Mouse (Mus musculus): ENCODE results near the gene B4galt5.

B4galt5 gene

DNA sequence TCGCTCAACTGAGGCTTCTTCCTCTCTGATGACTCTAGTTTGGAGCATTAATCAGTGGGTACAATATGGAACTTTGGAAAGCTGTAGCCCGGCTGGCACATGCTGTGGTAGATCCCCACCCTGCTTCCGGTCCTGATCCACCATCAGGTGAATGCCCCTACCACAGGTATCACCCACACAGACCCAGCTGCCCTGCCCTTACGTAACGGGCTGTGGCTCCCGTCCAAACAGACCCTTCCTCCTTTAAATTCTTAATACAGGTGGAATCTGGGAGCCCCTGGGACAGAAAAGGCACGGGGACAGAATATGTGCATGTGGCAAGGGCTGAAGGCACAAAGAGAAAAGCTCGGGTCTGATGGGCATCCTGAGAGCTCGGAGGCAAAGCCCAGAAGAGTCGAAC is 73.1 kb downstream of the B4galt5 start:
- no peak for DNase-seq (ENCODE audit: low spot score)

GRCm38 (mm10) chr2:167274713-167275465 is 74.1 kb downstream of the B4galt5 start:
- no peak for DNase-seq (ENCODE audit: low spot score)

DNA sequence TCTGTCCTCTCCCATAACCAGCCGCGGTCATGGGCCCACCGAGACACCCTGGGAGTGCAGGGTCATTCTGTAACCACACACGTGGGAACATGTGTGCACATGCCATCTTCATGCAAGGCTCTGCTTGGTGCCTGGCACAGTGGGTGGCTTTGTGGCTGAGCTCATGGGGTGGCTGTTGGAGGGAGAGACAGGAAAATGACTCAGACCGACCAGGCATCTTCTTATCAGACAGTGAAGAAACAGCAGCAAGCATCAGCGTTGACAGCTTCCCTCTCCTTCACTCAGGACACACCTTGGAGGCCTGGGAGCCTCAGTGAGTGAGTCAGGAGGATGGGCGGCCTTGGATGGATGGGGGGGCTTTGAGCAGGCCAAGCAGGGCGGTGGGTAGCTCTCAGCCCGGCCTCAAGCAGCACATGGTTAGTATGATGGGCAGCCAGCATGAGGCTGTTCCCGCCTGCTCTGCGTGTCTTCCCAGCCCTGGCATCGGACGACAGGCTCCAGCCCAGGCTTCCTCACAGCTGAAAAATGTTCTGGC is 75.7 kb downstream of the B4galt5 start:
- DNase-seq (ENCODE audit: low spot score) = no peak

GRCm38 (mm10) chr2:167272706-167273105 is 76.3 kb downstream of the B4galt5 start:
- DNase-seq (ENCODE audit: low spot score) = no peak

DNA sequence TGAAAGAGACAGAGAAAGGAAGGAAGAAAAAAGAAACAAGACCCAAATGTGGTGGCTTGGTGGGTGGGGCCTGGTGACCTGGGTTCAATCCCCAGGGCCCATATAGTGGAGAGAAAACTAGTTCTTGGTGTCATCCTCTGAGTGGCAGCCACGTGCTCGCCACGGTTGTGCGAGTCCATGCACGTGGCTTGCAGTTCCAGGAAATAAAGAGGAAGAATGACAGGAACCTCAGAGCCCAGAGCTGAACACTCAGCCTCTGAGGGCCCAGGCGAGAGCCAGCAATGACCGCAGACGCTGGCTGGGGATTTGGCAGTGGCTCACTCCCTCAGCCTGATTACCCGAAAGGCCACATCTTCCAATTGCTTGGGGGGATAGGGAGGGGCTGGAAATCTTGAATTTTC is 77.9 kb downstream of the B4galt5 start:
- no peak for DNase-seq (ENCODE audit: low spot score)

DNA sequence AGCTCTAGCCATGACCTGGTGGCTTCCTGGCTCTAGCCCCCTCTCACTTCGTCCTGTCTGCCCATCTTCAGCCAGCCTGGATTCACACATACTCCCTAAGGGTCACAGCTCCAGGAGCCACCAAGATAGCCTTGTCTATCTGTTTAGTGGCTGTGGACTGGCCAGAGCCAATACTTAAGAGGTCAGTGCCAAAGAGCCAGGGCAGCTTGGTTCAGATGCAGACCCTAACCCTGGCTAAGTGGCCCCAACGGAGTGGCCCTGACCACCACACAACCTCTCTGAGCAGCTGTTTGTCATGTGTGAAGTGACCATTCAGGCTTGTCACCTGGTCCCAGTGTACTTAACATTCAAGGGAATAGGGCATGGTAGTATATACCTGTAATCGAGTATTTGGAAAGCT is 78.5 kb downstream of the B4galt5 start:
- no peak for DNase-seq (ENCODE audit: low spot score)

DNA sequence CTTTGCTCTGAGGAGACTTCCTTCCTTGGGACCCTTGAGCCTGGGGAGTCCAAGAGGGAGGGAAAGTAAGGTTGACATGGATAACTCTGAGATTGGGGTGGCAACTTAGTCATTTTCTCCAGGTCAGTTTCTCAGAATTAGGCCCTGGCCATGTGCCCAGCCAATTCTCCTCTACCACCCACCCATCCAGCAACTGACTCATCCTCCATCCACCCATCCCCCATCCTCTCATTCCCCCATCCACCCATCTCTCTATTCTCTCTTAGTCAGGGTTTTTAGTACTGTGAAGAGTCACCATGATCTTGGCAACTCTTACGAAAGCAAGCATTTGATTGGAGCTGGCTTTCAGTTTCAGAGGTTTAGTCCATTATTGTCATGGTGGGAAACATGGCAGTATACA is 80.3 kb downstream of the B4galt5 start:
- no peak for DNase-seq (ENCODE audit: low spot score)

DNA sequence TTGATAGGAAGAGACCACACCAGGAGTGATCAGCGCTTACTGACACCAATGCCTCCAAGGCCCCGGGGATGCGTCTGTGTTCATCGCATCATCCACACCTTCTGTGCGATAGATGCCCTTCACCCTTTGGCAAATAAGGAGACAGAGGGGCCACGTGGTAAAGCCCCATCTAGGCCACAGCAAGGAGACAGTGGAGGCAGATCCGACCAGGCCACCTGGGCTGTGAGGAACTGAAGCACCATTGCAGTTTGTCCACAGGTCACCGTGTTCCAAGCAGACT is 80.6 kb downstream of the B4galt5 start:
- no peak for DNase-seq (ENCODE audit: low spot score)

GRCm38 (mm10) chr2:167267531-167268410 is 81.2 kb downstream of the B4galt5 start:
- DNase-seq (ENCODE audit: low spot score) = no peak

DNA sequence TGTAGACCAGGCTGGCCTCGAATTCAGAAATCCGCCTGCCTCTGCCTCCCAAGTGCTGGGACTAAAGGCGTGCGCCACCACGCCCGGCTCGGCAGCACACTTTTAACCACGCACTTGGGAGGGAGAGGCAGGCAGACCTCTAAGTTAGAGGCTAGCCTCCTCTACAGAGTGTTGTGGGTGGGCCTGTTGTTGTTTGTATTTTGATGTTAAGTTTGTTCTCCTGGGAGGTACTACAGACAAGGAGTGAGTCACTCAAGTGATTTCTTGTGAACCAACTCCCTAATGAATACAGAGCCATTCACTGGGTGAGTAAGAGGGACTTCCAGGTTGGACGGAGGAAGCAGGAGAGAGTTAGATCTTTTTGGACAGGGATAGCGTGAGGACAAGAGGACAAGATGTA is 82.8 kb downstream of the B4galt5 start:
- no peak for DNase-seq (ENCODE audit: low spot score)

DNA sequence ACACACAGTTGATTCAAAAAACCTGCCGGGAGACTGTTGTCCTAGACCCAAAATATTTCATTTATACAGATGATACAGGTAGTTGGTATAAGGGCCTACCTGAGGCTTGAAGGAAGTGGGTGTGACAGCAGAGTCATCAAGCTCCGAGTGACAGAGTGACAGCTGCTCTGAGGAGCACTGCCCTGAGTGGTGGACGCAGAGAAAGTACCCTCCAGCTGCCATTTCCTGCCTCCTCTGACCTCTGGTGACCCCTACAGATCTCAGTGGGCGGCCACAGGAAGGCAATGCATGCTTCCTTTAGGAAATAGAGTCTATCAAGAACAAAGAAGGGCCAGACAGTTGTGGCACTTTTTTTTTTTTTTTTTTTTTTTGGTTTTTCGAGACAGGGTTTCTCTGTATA is 83.2 kb downstream of the B4galt5 start:
- no peak for DNase-seq (ENCODE audit: low spot score)

DNA sequence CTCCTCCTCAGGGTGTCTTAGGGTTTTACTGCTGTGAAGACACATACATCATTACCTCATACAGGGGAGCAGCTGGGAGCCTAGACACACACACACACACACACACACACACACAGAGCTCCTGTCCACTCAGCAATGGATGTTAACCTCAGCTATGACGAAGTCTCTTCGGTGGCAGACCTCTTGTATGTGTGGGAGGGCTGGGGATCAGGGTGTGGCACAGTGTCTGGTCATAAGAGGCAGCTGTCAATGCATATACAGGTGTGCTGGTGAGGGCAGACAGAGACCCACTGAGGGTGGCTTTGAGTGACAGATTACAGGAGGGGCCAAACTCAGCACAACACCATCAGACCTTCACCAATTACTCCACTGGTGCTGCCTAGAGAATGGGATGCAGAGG is 84.0 kb downstream of the B4galt5 start:
- DNase-seq (ENCODE audit: low spot score) = no peak

DNA sequence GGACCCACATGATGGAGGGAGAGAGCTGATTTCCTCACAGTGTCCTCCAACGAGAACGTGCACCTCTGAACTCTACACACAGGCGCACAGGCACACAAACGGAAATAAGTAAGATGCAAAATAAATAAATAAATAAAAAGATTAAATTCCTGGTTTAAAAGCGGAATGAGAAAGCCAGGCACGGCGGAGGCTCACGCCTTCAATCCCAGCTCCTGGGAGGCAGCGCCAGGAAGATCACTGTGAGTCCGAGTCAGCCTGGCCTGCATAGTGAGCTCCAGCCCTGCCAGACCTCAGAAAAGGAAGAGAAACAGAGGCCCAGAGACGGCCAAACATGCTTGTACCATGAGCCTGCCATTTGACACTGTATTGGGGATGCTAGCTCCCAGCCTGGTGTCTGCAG is 85.1 kb downstream of the B4galt5 start:
- no peak for DNase-seq (ENCODE audit: low spot score)

- DNase-seq (ENCODE audit: low spot score) = no peak
These were observed 85.8 kb downstream of the B4galt5 start for GRCm38 (mm10) chr2:167263040-167263810.

DNA sequence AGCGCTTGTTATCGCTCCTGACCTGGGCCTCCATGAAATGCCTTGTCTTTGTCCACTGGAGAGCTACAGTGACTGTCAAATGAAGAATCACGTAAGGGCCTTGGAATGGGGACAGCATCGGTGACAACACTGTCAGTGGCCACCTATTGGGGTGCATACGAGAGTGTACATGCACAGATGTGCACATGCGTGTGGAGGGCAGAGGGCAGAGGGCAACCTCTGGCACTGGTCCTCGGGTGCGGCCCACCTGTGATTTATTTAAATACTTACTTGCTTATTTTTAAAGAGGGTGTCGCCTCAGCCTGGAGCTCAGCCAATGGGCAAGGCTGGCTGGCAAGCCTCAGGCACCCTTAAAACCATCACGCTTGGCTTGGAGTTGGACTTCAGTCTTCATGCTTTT is 86.5 kb downstream of the B4galt5 start:
- DNase-seq (ENCODE audit: low spot score) = no peak

DNA sequence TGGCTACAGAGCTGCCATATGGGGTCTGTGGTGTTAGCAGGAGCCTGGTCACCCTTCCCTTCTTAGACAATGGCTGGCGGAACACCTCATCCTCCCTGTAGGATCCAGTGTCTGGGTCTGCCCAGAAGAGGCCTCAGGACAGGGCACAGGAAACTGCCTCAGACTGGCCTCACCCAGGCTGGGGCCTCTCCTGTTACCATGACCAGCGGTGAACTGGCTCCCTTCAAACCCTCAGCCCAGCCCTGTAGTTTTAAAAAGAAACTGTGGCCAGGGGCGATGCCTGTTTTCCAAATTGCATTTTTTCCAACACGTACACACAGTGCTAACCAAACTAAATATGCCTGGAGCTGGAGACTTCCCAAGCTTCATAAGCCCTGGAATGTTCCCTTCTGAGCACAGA is 87.9 kb downstream of the B4galt5 start:
- DNase-seq (ENCODE audit: low spot score) = no peak

DNA sequence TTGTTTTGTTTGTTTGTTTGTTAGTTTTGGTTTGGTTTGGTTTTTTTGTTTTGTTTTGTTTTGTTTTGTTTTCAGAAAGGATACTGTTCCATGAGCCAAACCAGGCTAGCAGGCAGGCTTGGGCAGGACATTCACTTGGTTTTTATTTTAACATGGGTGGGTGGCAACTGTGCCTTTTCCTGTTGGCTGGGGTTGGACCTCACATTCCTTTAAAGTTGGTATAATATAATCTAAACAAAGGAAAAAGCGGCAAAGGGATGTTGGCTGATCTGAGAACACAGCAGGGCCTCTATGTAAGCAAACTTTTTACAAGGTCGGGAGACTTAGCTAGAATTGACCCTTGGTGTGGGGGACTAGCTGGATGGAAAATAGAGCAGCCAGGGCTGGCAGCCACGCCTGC is 91.2 kb downstream of the B4galt5 start:
- no peak for DNase-seq (ENCODE audit: low spot score)

DNA sequence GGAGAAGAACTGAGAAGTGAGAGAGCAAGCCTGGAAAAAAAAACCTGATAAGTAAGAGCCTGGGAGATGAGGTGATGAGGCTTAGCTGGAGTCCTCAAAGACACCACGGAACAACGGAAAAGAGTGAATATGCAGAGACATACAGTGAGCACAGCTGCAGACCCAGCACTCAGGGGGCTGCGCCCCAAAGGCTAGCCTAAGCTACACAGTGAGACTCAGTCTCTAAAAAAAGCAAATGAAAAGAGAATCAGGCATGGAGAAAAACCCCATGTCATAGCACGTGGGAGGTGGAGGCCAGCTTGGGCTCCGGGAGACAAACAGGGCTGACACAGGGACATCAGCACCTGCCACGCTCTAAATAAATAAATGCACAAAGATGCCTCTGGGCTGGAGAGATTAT is 94.2 kb downstream of the B4galt5 start:
- DNase-seq (ENCODE audit: low spot score) = no peak

DNA sequence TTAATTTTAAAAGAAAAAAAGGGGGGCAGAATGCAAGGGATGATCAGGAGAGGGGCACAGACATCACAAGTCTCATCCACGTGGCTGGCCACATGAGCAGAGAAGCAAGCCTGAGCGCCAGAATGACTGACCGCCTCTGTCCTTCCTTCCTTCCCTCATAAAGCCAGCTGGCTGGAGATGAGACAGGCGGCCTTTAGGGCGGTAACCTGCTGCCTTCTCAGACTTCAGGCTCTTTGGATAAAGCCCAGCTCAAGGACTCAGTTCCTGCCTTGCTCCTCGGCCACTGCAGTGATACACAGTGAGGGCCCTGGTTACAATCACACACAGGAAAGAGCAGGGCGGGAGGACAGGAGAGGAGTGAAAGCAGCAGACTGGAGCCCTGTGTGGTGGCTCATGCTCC is 94.8 kb downstream of the B4galt5 start:
- no peak for DNase-seq (ENCODE audit: low spot score)

DNA sequence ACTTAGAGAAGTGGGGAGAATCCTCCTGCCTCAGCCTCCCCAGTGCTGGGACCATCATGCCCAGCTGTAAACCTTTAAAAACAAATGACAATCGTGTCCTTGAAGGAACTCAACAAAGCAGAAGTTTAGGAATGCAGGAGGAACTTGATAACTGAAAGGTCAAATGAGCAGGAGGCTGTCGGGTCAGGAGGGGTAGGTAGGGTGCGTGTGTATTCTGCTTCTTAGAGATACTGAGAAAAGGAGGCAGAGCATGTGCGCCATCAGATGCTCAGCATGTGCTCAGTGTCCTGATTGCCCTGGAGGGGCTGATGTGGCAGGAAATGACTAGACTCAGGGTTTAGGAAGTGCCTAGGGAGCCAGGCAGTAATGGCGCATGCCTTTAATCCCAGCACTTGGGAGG is 95.5 kb downstream of the B4galt5 start:
- DNase-seq (ENCODE audit: low spot score) = no peak

GRCm38 (mm10) chr2:167252057-167252687 is 96.8 kb downstream of the B4galt5 start:
- no peak for DNase-seq (ENCODE audit: low spot score)

DNA sequence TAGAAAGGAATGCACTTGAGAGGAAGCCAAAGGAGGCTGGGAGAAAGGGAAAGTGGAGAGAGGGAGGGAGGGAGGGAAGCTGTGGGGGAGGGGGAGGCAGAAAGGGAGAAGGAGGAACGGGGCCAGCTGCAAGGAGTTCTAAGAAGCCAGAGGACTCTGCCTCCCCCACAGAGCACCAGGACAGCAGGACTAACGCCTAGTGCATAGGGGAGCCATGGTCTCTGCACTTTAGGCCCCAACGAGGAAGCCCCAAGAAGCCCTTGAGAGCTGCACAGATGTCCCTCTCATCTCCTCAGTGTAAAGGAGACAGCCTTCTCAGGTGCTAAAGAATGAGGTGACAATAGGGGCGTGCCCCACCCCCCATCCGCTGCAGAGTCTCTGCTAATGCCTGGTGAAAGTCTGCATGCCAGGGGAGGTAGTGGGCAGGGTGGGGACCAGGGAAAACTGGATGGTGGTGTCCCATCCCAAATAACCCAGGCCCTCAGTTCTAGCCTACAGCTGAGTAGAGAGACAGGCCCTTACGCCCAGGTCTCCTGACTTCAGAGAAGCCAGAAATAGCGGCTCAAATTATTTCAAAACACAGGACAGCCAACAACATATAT is 98.1 kb downstream of the B4galt5 start:
- peak; percentile 54 for DNase-seq (ENCODE audit: low spot score)

Measured in ovary, postnatal 14 days (tissue).